Mouse (Mus musculus) midbrain, postnatal 0 days (tissue): ENCODE results near the gene Sap30bp. TPM values are rescaled to one million over a fixed set of nuclear protein-coding genes. Genes with fewer than 3 reads are reported as not detected.
A peak's percentile ranks its signal among the peaks of the same experiment; 100 is the strongest.

Experiments used
- ATAC-seq: fragments of 200-750 bp; cut with Nextera tagmentation; 2 replicates; pipeline ENCODE4 v1.8.0; 2017; ENCODE audit warnings: moderate number of reproducible peaks, mild to moderate bottlenecking, moderate TSS enrichment, moderate library complexity; ENCODE audit not compliant: low FRiP score
- DNase-seq: peaks from one replicate; pipeline ENCODE4 v3.0.0-alpha.2; 2015; ENCODE audit warnings: low spot score
- H3K27ac ChIP-seq: fragments of 300-500 bp; sonication (generic); 2 replicates; pipeline ENCODE4 v1.5.1; 2014; ENCODE audit warnings: low read depth, mild to moderate bottlenecking, low read length, mixed read lengths
- H3K27me3 ChIP-seq: fragments of 300-500 bp; sonication (generic); 2 replicates; pipeline ENCODE4 v1.6.1; 2014; ENCODE audit warnings: low read length, control low read depth, mixed read lengths; ENCODE audit not compliant: insufficient read depth
- H3K36me3 ChIP-seq: fragments of 300-500 bp; sonication (generic); 2 replicates; pipeline ENCODE4 v1.6.1; 2014; ENCODE audit warnings: low read length, control low read depth, mixed read lengths; ENCODE audit not compliant: insufficient read depth
- H3K4me1 ChIP-seq: fragments of 300-500 bp; sonication (generic); 2 replicates; pipeline ENCODE4 v1.6.1; 2014; ENCODE audit warnings: mild to moderate bottlenecking, control low read depth, antibody characterized with exemption, low read length, mixed read lengths; ENCODE audit not compliant: insufficient read depth
- H3K4me2 ChIP-seq: fragments of 300-500 bp; sonication (generic); 2 replicates; pipeline ENCODE4 v1.6.1; 2014; ENCODE audit warnings: low read depth, mild to moderate bottlenecking, low read length, mixed read lengths; ENCODE audit not compliant: poor library complexity, severe bottlenecking
- H3K4me3 ChIP-seq: fragments of 300-500 bp; sonication (generic); 2 replicates; pipeline ENCODE4 v1.5.1; 2014; ENCODE audit warnings: low read depth, mild to moderate bottlenecking, low read length, moderate library complexity
- H3K9ac ChIP-seq: fragments of 300-500 bp; sonication (generic); replicated peaks from 2 replicates; pipeline ENCODE4 v1.6.1; 2014; ENCODE audit warnings: mild to moderate bottlenecking, low read length, moderate library complexity, mixed read lengths; ENCODE audit not compliant: poor library complexity, severe bottlenecking
- H3K9me3 ChIP-seq: fragments of 300-500 bp; sonication (generic); 2 replicates; pipeline ENCODE4 v1.6.1; 2016; ENCODE audit warnings: low read length, control low read depth
- CTCF ChIP-seq: IDR thresholded peaks from 2 replicates; pipeline ENCODE4 v1.5.1; 2016; ENCODE audit warnings: antibody characterized with exemption, mild to moderate bottlenecking
- WGBS: fragments of 180-500 bp; shearing (Covaris S2); extraction: QIAGEN DNeasy Blood & Tissue Kit; methylation state at CpG from one replicate; pipeline ENCODE4 v1.1.7; 2014; 5-methylcytosine and 5-hydroxymethylcytosine counted together
- polyA plus RNA-seq: library from polyadenylated mRNA; unstranded; fragments of >200 nt; fragmentation: Nextera tagmentation; extraction: Ambion mirVana; gene quantifications from 2 replicates; pipeline ENCODE4 v1.2.1, GENCODE M21; 2015
- total RNA-seq: library from RNA; depleted of rRNA; stranded (reverse); fragments of >200 nt; gene quantifications from 2 replicates; pipeline ENCODE4 v1.2.3, GENCODE M21; 2014

Gene Sap30bp
- total and polyA plus RNA-seq, 2 experiments from 2014 or later: 46.4 to 54.3 TPM

DNA sequence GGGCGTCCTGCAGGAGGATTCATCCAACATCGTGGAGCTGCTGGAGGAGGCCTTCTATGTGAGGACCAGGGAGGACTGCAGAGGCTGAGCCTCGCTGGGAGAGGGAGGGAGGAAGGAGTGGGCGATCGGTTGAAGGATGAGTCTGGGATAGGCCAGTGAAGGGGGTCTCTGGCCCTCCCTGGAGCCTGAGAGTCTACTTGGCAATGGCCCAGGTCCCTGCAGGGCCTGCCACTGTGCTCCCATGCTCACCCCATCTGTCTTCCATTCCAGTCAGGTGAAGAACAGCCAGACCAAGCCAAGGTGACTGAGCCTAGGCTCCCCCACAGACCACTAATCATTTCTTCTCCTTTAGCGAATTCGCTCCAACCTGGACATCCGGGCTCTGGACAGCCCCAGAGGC is 50.2 kb downstream of the Sap30bp start:
- Histone ChIP-seq H3K27me3 (no peaks in the 10 kb centered on the region), H3K27ac (no peak overlapping the region), H3K4me3 (no peak overlapping the region), H3K4me2 (no peak overlapping the region), H3K9ac (no peak overlapping the region), H3K4me1 (no peaks in the 10 kb centered on the region), H3K36me3 (no peaks in the 10 kb centered on the region), H3K9me3 (no peaks in the 10 kb centered on the region)
- ATAC-seq (no peak), DNase-seq (no peak)
- TF ChIP-seq CTCF: no peak
- 86% methylated on average over 7 of the region's 8 CpGs for WGBS

DNA sequence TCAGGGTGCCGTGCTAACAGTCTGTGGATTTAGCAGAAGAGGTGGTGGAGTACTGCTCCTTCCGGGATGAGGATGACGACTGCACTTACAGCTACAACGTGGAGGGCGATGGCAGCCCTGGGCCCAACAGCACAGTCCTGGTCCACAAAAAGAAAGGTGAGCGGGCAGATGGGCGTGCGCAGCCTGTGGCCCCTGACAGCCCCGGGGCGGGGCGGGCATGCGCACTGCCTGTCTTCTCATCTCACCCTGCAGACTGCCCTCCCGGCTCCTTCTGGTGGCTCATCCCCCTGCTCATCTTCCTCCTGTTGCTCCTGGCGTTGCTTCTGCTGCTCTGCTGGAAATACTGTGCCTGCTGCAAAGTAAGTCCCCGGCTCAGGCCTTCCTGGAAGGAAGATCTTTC is 56.6 kb downstream of the Sap30bp start:
- no peak for DNase-seq
- H3K4me2 ChIP-seq: no peak overlapping the region
- no peak overlapping the region for H3K4me3 ChIP-seq
- H3K9ac ChIP-seq: no peak overlapping the region
- TF ChIP-seq CTCF: no peak
- 40% methylated on average over 15 of the region's 15 CpGs for WGBS
- H3K27me3 ChIP-seq: no peaks in the 10 kb centered on the region
- H3K27ac ChIP-seq: no peak overlapping the region
- no peaks in the 10 kb centered on the region for H3K9me3 ChIP-seq
- H3K4me1 ChIP-seq: no peaks in the 10 kb centered on the region
- H3K36me3 ChIP-seq: no peaks in the 10 kb centered on the region
- no peak for ATAC-seq

DNA sequence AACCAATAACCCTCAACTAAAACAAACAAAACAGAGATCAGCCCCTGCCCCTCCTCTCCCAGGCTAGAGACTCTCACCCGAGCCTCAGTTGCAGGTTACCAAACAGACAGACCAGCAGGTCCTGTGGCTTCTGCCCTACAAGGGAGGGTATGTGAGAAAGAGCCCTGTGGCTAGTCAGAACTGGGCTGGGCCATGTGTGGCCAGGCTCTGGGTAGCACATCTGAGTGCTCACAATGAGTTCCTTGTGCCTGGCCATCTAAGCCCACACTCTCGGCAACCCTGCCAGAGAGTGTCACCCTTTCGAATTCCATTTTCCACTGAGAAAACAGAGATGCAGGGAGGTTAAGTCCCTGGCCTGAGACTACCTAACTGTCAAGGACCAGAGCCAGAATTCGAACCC is 59.0 kb downstream of the Sap30bp start:
- Histone ChIP-seq H3K4me3 (no peak overlapping the region), H3K27ac (no peak overlapping the region), H3K4me1 (no peaks in the 10 kb centered on the region), H3K27me3 (no peaks in the 10 kb centered on the region), H3K9ac (no peak overlapping the region), H3K9me3 (no peaks in the 10 kb centered on the region), H3K36me3 (no peaks in the 10 kb centered on the region), H3K4me2 (no peak overlapping the region)
- WGBS: 69% methylated on average over 4 of the region's 4 CpGs
- no peak for TF ChIP-seq CTCF
- DNase-seq (no peak), ATAC-seq (no peak)

DNA sequence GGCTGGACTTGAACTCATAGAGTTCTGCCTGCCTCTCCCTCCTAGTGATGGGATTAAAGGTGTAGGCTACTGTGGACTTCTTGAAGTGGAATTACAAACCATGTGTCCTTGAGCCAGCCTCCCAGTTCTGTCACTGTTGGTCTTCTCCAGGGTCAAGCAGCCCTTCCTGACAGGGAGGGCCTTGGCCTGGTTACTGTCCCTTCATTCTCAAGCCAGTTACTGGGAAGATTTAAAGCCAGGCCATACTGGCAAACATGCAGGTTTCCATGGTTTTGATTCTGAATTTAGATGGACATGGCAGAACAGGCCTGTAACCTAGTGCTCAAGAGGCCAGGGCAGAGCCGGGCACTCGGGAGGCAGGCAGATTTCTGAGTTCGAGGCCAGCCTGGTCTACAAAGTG is 62.2 kb downstream of the Sap30bp start:
- no peak for ATAC-seq

DNA sequence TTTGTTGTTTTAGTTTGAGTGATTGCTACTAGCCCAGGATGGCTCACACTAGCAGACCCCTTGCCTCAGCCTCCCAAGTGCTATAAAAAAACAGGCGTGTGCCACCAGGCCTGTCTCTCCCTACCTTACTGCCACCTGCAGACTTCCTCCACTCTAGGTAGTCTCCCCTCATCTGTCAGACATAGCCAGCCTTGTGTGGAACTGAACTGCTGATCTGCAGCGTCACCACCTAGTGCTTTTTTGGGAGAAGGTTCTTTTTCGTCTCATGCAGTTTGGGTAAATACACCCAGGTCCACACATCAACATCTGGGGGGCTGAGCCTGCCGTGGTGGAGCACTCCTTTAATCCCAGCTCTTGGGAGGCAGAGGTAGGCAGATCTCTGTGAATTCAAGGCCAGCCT is 64.0 kb downstream of the Sap30bp start:
- WGBS: 79% methylated on average over 4 of the region's 4 CpGs
- Histone ChIP-seq H3K36me3 (no peaks in the 10 kb centered on the region), H3K4me1 (no peaks in the 10 kb centered on the region), H3K9me3 (no peaks in the 10 kb centered on the region), H3K4me2 (no peak overlapping the region), H3K4me3 (no peak overlapping the region), H3K9ac (0 out of 2 replicates have a peak overlapping the region, but pooled peaks have one; percentile 19), H3K27ac (no peak overlapping the region), H3K27me3 (no peaks in the 10 kb centered on the region)
- no peak for ATAC-seq
- TF ChIP-seq CTCF: no peak
- no peak for DNase-seq

More for the DNA sequence above, 62.2 kb downstream of the Sap30bp start:
- WGBS: 93% methylated on average over 3 of the region's 3 CpGs
- no peak overlapping the region for H3K4me3 ChIP-seq
- no peak overlapping the region for H3K27ac ChIP-seq
- no peaks in the 10 kb centered on the region for H3K27me3 ChIP-seq
- TF ChIP-seq CTCF: no peak
- H3K9me3 ChIP-seq: no peaks in the 10 kb centered on the region
- no peaks in the 10 kb centered on the region for H3K36me3 ChIP-seq
- H3K4me1 ChIP-seq: no peaks in the 10 kb centered on the region
- no peak for DNase-seq
- no peak overlapping the region for H3K4me2 ChIP-seq
- no peak overlapping the region for H3K9ac ChIP-seq

DNA sequence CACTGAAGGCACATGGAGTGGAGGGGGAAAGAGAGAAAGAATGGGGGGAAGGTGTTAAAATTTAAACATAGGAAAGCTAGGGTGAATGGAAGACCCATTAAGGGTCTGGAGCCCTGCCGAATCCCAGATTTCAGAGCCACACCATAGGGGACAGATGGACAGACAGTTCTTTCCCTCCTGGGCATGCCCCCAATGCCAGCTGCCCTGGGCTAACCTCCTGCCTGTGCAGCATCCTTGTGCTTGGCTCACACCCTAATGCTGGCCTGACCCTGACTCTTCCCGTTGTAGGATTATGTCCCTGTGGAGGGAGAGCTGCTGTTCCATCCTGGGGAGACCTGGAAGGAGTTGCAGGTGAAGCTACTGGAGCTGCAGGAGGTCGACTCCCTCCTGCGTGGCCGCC is 64.6 kb downstream of the Sap30bp start:
- H3K9me3 ChIP-seq: no peaks in the 10 kb centered on the region
- no peaks in the 10 kb centered on the region for H3K4me1 ChIP-seq
- ATAC-seq (no peak), DNase-seq (no peak)
- no peak overlapping the region for H3K27ac ChIP-seq
- WGBS: 56% methylated on average over 5 of the region's 5 CpGs
- no peak overlapping the region for H3K4me2 ChIP-seq
- H3K27me3 ChIP-seq: no peaks in the 10 kb centered on the region
- H3K4me3 ChIP-seq: no peak overlapping the region
- TF ChIP-seq CTCF: no peak
- no peaks in the 10 kb centered on the region for H3K36me3 ChIP-seq
- no peak overlapping the region for H3K9ac ChIP-seq

DNA sequence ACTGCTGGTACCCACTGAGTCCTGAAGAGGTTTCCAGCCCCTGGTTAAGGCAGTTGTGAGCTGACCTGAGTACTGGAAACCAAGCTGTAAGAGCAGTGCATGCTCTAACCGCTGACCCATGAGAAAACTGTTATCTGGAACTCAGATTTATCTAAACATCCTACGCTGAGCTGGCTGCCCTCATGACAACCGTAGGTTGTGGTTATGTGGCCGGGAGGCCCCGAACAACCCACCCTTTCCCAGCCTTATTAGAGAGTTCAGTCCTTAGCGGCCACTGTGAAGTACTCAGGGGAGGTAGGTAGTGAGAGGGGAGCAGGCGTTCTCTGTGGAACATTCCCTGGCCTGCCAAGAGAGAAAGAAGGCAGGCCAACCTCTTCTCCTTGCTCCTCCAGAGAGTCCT is 65.9 kb downstream of the Sap30bp start:
- 88% methylated on average over 7 of the region's 7 CpGs for WGBS
- Histone ChIP-seq H3K9me3 (no peaks in the 10 kb centered on the region), H3K27ac (no peak overlapping the region), H3K36me3 (no peaks in the 10 kb centered on the region), H3K27me3 (no peaks in the 10 kb centered on the region), H3K4me2 (no peak overlapping the region), H3K9ac (no peak overlapping the region), H3K4me3 (no peak overlapping the region), H3K4me1 (no peaks in the 10 kb centered on the region)
- ATAC-seq: no peak
- no peak for DNase-seq
- TF ChIP-seq CTCF: no peak
